Mouse (Mus musculus) c-Kit-negative CD71-positive TER-119-positive erythroid progenitor cells, embryonic 14.5 days (primary cell): ENCODE results near the gene Taar8a.
"Not testable (repeated sequence)": the region's sequence is repeated elsewhere in the genome, so short reads cannot be mapped to it uniquely, and the experiment has no call there.

Source experiments
- DNase-seq: peaks from one replicate; pipeline ENCODE4 v3.0.0-alpha.2; 2013; ENCODE audit warnings: low read depth, low spot score

Gene Taar8a

DNA sequence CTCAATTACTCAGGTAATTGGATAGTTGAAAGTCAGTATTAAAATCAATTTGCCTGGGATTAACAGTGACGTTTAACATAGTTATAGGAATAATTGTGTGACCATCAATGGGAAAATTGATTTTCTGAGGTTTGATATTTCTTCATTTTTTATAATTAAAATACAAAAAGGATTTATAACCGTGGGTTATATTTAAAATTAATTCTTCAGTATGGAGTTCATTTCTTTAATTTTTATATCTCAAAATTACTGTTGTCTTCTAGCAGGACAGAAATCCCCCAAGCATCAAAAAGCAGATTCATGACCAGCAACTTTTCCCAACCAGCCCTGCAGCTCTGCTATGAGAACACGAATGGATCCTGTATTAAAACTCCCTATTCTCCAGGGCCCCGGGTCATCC, at the start of gene Taar8a:
Gene Taar8a (plus strand): TSS at position 301 of the 400 bp plus-strand sequence.
- not testable (repeated sequence) for DNase-seq

DNA sequence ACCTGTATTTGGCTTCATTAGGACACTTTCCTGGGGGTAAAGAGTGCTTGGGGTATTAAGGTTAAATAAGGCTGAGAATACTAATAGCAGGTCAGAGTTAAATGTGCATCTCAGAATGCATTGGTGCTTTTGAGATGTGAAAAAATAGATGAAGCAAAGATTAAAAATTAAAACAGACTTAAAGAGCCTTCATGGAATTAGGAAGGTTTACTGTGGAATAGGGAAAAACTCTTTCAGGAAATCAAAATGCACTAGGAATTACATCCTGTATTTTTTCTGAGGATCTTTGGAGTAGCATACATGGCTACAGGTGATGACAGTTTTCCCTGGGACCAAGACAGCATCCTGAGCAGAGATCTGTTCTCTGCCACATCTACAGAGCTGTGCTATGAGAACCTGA, 49.4 kb upstream of the Taar8a start, which contains the start of gene Taar7d:
Gene Taar7d (plus strand): TSS at position 301 of the 400 bp plus-strand sequence.
- no peak for DNase-seq

DNA sequence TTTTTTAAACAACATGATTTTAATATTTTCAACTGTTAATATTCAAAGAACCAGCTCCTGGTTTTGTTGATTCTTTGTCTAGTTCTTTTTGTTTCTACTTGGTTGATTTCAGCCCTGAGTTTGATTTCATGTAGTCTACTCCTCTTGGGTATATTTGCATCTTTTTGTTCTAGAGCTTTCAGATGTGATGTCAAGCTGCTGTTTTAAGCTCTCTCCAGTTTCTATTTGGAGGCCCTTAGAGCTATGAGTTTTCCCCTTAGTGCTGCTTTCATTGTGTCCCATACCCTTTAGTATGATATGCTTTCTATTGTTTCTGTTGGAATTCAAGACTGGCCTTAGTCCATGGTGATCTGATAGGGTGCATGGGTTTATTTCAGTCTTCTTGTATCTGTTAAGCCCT, 45.0 kb upstream of the Taar8a start:
- no peak for DNase-seq

DNA sequence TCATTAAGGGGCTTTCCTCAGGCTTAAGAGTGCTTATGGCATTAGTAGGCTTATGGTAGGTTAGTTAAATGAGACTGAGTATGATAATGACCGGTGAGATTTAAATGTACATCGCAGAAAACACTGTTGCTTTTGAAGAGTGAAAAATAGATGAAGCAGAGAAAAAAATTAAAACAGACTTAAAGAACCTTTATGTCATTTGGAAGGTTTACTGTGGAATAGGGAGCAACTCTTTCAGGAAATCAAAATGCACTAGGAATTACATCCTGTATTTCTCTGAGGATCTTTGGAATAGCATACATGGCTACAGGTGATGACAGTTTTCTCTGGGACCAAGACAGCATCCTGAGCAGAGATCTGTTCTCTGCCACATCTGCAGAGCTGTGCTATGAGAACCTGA, 39.0 kb upstream of the Taar8a start, which contains the start of gene Taar7e:
Gene Taar7e (plus strand): TSS at position 301 of the 400 bp plus-strand sequence.
- no peak for DNase-seq

DNA sequence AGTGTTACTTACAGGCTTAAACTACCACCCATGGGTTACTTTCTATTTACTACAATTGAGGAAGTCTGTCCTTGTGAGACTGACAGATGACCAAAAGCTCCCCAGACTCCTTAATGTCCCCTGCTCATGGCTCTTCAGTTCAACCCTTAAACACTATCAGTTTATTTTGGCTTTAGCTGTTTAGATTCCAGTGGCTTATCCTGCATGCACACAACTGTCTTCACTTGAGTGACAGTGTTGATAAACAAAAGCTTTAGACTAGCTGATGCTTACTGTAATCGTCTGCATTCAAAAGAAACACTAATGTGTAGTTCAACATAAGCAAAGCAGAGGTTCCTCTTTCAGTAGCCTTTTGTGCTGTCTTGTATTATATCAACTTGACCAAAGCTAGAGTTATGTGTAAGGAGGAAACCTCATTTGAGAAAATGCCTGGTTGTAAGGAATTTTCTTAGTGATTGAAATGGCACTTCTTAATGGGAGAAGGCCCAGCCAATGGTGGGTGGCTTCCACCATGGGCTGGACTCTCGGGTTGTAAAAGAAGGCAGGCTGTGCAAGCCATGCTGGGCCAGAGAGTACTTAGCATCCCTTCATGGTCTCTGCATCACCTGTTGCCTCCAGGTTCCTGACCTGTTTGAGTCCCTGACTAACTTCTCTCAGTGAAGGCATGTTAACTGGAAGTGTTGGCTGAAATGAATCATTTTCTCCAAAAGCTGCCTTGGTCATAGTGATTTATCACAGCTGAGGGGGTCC, 36.0 kb upstream of the Taar8a start:
- DNase-seq: no peak

DNA sequence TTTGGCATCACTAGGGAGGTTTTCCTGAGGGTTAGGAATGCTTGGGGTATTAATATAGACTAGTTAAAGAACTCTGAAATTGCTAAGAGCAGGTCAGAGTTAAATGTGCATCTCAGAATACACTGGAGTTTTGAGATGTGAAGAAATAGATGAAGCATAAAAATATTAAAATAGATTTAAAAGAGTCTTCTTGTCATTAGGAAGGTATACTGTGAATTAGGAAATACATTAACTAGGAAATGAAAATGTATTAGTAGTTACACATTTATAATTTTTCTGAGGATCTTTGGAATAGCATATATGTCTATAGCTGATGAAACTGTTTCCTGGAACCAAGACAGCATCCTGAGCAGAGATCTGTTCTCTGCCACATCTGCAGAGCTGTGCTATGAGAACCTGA, 27.1 kb upstream of the Taar8a start, which contains the start of gene Taar7f:
Gene Taar7f (plus strand): TSS at position 301 of the 400 bp plus-strand sequence.
- no peak for DNase-seq

DNA sequence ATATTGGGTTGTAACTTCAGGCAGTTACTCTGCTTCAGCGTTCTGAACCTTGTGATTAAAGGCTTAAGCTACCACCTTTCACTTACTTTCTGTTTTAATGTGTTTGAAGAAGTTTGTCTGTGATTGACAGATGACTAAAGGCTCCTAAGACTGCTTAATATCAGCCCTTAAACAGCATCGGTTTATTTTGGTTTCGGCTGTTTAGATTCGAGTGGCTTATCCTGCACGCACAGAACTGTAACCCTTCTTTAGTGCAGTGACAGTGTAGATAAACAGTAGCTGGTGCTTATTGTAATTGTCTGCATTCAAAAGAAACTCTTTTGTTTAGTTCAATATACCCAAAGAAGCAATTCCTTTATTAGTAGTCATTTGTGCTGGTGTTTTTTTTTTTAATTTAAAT, 24.3 kb upstream of the Taar8a start:
- no peak for DNase-seq

DNA sequence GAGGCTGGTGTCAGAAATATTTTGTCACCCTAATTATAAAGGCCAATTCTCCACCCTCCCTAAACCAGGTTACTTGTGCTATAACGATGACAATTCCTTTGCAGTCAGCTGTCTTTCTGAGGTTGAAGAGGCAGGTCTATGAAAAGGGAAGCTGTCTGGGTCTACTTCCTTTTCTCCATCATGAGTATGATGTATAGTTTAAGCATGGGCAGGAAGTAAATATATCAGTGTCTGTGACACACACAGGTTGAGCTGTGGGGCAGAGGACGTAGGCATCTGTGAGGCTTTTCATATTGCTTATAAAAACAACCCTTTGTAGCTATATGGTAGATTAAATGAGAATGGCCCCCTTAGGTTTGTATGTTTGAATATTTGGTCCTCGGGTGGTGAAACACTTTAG, 17.3 kb upstream of the Taar8a start:
- no peak for DNase-seq

DNA sequence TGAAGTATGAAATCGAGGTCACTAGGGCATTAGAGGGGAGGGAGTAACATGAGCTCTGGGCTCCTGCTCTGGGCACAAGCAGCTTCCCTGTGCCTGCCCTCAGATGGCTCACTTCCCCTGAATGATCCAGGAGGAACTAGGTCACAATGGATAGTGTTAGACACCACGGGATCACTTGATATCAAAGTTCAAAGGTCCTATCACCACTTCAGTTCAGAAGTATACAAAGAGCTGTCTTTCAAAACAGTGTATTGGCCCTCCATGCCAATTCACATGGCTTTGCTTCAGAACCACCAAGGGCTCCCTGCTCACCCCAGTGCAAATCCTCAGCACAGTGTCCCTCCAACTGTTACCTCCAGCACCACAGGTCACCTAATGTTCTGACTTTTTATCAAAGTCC, 1.5 kb upstream of the Taar8a start:
- not testable (repeated sequence) for DNase-seq

DNA sequence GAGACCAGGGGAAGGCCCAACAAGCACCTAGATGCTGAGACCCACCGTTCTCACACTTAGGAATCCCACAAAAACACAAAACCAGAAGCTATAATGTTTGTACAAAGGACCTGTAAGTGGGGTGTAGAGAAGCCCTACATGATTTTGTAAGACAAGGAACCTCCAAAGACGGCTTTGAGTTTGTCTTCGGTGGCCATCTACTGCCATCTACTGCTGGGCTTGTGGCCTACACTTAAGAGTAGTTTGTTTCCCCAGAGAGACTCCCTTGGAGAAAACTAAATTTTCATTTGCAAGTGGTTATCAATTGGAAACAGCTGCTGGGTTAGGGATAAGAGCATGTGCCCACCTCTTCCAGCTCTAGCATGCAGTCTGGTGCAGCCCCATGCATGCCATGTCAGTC, 3.9 kb downstream of the Taar8a start:
- DNase-seq: no peak

DNA sequence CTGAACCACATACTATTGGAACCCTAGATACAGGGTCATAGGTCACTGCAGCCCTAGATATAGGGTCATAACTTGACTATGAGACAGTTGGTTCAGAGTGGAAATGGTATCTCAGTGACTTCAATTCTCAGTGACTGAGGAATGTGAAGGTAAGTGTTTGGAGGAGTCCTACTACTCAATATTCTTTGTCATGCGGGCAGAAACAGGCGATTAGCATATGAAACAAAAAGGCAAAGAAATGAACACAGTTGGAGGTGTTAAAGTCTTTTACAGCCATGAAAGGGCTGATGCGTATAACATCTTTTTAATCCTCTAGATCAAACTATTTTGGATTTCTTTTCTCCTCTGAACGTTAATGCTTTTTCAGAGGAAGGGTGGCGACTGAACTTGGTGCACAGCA, 9.6 kb downstream of the Taar8a start:
- no peak for DNase-seq

DNA sequence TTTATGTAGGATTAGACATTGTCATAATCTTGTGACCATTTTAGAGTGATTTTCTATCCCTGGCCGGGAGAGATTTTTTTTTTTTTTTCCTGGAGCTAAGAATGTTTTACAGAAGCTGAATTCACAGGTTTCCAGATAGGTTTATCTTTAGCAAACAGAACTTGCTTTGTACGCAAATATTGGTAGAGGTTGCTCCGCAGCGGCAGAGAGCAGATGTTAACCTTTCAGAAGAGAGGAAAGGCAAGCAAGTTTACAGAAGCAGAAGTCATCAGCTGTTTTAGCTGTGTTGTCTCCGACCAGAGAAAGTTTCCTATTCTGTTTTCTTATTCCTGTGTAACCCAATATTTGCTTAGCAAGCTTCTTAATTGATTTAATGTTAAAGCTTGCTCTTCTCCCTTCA, 10.3 kb downstream of the Taar8a start:
- no peak for DNase-seq

DNA sequence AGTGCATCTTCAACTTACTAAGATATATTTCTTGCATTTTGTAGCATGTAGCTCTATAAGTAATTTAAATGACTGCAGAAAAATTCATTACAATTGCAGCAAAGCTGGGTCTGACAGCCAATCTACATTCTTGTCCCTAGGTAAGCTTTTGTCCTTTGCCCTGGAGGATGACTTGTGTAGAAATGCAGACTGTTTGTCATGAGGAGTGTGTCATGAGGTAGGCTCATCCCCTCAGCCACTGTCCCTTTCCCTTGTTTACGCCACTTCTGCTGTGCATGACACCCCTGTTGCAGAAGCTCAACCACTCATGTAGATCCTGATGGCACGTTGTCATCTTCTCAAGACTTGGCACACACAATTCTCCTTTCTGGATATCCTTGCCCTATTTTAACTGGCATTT, 10.9 kb downstream of the Taar8a start:
- no peak for DNase-seq

DNA sequence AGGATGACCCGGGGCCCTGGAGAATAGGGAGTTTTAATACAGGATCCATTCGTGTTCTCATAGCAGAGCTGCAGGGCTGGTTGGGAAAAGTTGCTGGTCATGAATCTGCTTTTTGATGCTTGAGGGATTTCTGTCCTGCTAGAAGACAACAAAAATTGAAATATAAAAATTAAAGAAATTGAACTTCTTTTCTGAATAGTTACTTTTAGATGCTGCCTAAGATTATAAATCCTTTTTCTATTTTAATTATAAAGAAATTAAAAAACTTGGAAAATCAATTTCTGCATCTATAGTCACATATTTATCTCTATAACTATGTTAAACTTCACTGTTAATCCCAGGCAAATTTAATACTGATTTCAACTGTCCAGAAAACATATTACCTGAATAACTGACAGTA, 15.9 kb downstream of the Taar8a start, which contains the start of gene Taar8b:
Gene Taar8b (minus strand): TSS at position 101 of the 400 bp plus-strand sequence.
- no peak for DNase-seq

DNA sequence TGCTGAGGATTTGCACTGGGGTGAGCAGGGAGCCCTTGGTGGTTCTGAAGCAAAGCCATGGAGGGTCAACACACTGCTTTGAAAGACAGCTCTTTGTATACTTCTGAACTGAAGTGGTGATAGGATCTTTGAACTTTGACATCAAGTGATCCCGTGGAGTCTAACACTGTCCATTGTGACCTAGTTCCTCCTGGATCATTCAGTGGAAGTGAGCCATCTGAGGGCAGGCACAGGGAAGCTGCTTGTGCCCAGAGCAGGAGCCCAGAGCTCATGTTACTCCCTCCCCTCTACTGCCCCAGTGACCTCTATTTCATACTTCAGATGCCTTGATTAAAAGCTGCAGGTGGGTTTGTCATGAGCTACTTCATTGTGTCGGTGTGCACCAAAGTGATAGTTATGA, 20.7 kb downstream of the Taar8a start:
- DNase-seq: not testable (repeated sequence)

DNA sequence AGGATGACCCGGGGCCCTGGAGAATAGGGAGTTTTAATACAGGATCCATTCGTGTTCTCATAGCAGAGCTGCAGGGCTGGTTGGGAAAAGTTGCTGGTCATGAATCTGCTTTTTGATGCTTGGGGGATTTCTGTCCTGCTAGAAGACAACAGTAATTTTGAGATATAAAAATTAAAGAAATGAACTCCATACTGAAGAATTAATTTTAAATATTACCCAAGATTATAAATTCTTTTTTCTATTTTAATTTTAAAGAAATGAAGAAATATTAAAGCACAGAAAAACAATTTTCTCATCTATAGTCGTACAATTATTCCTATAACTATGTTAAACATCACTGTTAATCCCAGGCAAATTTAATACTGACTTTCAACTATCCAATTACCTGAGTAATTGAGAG, 25.5 kb downstream of the Taar8a start, which contains the start of gene Taar8c:
Gene Taar8c (minus strand): TSS at position 101 of the 400 bp plus-strand sequence.
- not testable (repeated sequence) for DNase-seq

DNA sequence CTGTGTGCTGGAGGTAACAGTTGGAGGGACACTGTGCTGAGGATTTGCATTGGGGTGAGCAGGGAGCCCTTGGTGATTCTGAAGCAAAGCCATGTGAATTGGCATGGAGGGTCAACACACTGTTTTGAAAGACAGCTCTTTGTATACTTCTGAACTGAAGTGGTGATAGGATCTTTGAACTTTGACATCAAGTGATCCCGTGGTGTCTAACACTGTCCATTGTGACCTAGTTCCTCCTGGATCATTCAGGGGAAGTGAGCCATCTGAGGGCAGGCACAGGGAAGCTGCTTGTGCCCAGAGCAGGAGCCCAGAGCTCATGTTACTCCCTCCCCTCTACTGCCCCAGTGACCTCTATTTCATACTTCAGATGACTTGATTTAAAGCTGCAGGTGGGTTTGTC, 27.0 kb downstream of the Taar8a start:
- not testable (repeated sequence) for DNase-seq

DNA sequence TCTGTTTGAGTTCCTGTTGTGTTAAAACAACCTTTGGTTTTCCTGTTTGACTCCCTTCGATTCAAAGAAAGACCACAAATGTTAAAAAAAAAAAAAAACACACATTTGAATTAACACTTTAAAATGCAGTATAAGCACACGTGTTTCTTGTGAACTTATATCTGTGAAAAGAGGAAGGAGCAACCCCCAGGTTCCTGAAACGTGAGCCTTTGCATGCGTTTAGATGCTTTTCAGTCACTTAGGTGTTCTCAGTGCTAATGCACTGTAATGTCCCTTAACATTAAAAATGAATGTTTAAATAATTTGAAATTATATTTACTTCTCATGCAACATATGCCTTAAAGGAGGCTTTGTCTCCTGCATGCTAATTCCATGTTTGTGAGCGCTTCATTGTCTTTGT, 31.4 kb downstream of the Taar8a start:
- DNase-seq: no peak

DNA sequence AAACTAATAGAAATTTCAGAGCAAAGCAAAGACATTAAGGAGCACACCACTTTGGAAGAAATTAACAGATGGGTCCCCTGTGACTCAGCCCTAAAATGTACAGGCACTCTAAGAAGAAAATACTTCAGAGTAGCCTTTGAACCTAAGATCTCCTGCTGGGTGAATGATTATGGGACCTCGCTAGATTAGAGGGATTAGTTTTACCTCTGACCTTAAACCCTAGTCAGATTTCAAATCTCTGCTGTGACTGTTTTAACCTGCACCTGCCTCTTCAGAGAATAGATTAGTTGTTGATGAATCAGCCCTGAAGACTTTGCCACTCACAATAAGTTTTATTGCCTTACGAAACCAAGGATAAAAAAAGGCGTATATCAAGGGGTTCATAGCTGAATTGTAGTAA, 31.9 kb downstream of the Taar8a start:
- DNase-seq: no peak

DNA sequence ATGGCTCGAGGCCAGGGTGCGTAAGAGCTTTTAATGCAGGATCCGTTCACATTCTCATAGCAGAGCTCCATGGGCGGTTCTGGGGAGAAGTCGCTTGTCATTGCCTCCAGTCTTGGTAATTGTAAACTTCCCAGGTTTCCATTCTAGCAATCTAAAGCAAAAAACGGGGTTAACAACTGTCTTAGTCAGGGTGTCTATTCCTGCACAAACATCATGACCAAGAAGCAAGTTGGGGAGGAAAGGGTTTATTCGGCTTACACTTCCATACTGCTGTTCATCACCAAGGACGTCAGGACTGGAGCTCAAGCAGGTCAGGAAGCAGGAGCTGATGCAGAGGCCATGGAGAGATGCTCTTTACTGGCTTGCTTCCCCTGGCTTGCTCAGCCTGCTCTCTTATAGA, 33.1 kb downstream of the Taar8a start, which contains the start of gene Taar9:
Gene Taar9 (minus strand): TSS at position 101 of the 400 bp plus-strand sequence.
- not testable (repeated sequence) for DNase-seq

DNA sequence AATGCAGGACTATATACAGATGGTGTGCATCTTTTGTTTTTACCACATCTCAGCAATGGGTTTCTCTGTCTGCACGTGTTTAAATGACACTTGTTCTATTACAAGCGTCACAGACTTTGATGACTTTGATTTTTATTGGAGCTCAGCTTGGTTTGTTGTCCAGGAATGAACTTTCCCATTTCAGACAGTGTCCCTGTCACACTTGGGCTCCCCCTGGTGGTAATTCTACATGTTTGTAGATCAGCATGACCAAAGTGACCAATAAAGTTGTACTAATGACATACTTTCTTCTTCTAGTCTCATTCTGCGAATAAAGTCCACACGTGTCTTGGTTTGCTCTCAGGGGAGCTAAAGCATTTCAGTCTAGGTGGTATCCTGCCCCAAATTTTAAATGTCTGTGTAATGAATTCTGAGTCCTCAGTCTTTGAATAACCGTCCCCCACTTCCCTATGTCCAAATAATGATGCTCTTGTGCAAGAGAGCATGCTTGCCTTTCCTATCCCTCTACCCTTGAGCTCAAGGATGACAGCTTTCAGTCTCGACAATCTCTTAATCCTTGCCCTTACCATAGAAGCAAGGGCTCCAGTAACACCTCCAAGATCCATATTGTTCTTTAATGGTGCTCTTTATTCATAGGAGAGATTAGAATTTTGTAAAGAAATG, 34.9 kb downstream of the Taar8a start:
- no peak for DNase-seq
